Mouse (Mus musculus) adipocyte (in vitro differentiated cells): ENCODE data around the gene Cerkl.

Source experiments
- DNase-seq: peaks from one replicate; pipeline ENCODE4 v3.0.0-alpha.2; 2016; ENCODE audit warnings: low spot score

Gene Cerkl

GRCm38 (mm10) chr2:79443401-79443800 lies 13.2 kb downstream of the Cerkl start:
- DNase-seq = no peak

GRCm38 (mm10) chr2:79442906-79443305 lies 13.7 kb downstream of the Cerkl start:
- no peak for DNase-seq

GRCm38 (mm10) chr2:79442227-79442626 lies 14.4 kb downstream of the Cerkl start:
- no peak for DNase-seq

- DNase-seq = peak; percentile 4
Observed at GRCm38 (mm10) chr2:79430061-79430460, 26.5 kb downstream of the Cerkl start.

GRCm38 (mm10) chr2:79429650-79430049 lies 26.9 kb downstream of the Cerkl start:
- DNase-seq = no peak

GRCm38 (mm10) chr2:79429108-79429507 lies 27.5 kb downstream of the Cerkl start:
- DNase-seq = no peak

GRCm38 (mm10) chr2:79428569-79429104 lies 27.9 kb downstream of the Cerkl start:
- no peak for DNase-seq

- no peak for DNase-seq
Observed at GRCm38 (mm10) chr2:79428022-79428421, 28.6 kb downstream of the Cerkl start.

- no peak for DNase-seq
Observed at GRCm38 (mm10) chr2:79421696-79422095, 34.9 kb downstream of the Cerkl start.

- DNase-seq = no peak
Observed at GRCm38 (mm10) chr2:79414505-79414904, 42.1 kb downstream of the Cerkl start.

- no peak for DNase-seq
Observed at GRCm38 (mm10) chr2:79410903-79411255, 45.7 kb downstream of the Cerkl start.

- DNase-seq = no peak
Observed at GRCm38 (mm10) chr2:79410247-79410902, 46.2 kb downstream of the Cerkl start.

- no peak for DNase-seq
Observed at GRCm38 (mm10) chr2:79405661-79406405, 50.8 kb downstream of the Cerkl start.

- no peak for DNase-seq
Observed at GRCm38 (mm10) chr2:79400045-79400444, 56.5 kb downstream of the Cerkl start.

- no peak for DNase-seq
Observed at GRCm38 (mm10) chr2:79399234-79400000, 57.2 kb downstream of the Cerkl start.

- DNase-seq = no peak
Observed at GRCm38 (mm10) chr2:79398831-79399230, 57.8 kb downstream of the Cerkl start.

GRCm38 (mm10) chr2:79398343-79398742 lies 58.2 kb downstream of the Cerkl start:
- DNase-seq = no peak

GRCm38 (mm10) chr2:79397107-79397506 lies 59.5 kb downstream of the Cerkl start:
- DNase-seq = no peak

GRCm38 (mm10) chr2:79379087-79380041 lies 77.2 kb downstream of the Cerkl start:
- DNase-seq = no peak

- no peak for DNase-seq
Observed at GRCm38 (mm10) chr2:79378346-79379086, 78.1 kb downstream of the Cerkl start.
